Mouse (Mus musculus): ENCODE data around the gene Ciapin1.

- TF ChIP-seq POLR2A (IDR thresholded peaks at IDR 0.05; ENCODE audit: low read depth, low read length) (no peak), CTCF (IDR thresholded peaks at IDR 0.05; ENCODE audit: extremely low read depth, insufficient read depth, insufficient read length, insufficient replicate concordance) (no peak)
Measured at GRCm38 (mm10) chr8:94836456-94837240, 1.5 kb downstream of the Ciapin1 start.
